Mouse (Mus musculus): ENCODE data around the gene Gfi1b. TPM values are rescaled to one million over a fixed set of nuclear protein-coding genes. Genes with fewer than 3 reads are reported as not detected.

The Gfi1b gene
- polyA plus RNA-seq (2015; fragmentation: Nextera tagmentation; extraction: Ambion mirVana) = not detected in 2 replicates

DNA sequence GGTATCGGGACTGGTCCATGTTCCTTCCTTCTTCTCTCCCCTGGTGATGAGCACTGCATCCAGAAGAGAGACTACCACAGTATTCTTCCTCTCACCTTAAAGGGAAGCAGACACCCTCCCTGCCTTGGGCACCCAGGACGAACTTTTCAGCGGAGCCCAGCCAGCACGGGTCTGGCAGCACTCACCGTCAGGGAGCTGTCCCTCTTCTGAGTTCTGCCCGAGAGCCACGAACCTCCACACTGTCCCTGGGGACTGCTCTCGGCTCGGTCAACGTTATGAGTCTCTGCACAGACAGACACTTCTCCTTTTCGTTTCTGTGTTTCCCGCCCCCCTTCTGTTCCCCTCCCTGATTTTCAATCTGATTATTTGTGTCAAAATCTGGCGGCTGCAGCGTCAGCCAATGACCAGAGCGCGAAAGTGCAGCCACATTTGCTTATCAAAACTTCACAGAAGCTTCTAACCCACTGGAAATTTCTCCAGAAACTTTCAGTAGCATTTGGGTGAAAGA is at the start of gene Gfi1b:
Gfi1b (minus strand) TSS at position 319 of the 508 bp plus-strand sequence.
- Histone ChIP-seq H3K27ac (no peak within 1 kb of the TSS), H3K9ac (no peak within 1 kb of the TSS), H3K4me3 (no peak within 1 kb of the TSS), H3K27me3 (replicated peaks) (peaks cover 15% of the 10 kb centered on the region), H3K36me3 (replicated peaks) (no peaks in the 10 kb centered on the region), H3K9me3 (no peaks in the 10 kb centered on the region), H3K4me2 (no peak within 1 kb of the TSS), H3K4me1 (no peaks in the 10 kb centered on the region)
- 7% methylated on average over 16 of the region's 16 CpGs for WGBS
- ATAC-seq (replicated peaks) = no peak

GRCm38 (mm10) chr2:28671438-28671837 is 49.7 kb upstream of the Gfi1b start:
- Histone ChIP-seq H3K9ac (no peak overlapping the region), H3K4me3 (no peak overlapping the region), H3K4me2 (no peak overlapping the region), H3K27ac (no peak overlapping the region), H3K27me3 (replicated peaks) (no peaks in the 10 kb centered on the region), H3K36me3 (replicated peaks) (peaks cover 57% of the 10 kb centered on the region), H3K4me1 (no peaks in the 10 kb centered on the region), H3K9me3 (no peaks in the 10 kb centered on the region)
- no peak for ATAC-seq (replicated peaks)
- WGBS = 90% methylated on average over 2 of the region's 2 CpGs

DNA sequence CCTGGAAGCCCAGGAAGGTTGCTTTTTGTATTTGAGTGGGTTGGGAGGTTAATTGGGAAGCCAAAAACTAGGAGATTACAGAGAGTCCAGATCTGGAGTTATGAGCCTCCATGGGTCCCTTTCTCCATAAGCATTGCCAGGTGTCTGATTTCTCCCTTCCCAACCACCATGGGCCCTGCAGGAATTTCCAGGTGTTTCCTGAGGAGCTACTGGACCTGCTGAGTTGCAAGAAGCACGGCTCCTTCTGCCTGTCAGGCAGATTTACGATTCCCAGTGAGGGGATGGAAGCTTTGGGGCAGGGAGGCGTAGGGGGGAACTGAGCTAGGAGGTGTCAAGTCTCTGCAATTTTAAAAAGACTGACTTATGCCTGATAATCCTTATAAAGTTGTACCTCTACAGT is 44.0 kb upstream of the Gfi1b start:
- Histone ChIP-seq H3K4me1 (no peaks in the 10 kb centered on the region), H3K27me3 (replicated peaks) (no peaks in the 10 kb centered on the region), H3K4me2 (no peak overlapping the region), H3K27ac (no peak overlapping the region), H3K9ac (no peak overlapping the region), H3K4me3 (no peak overlapping the region), H3K36me3 (replicated peaks) (peaks cover 55% of the 10 kb centered on the region), H3K9me3 (no peaks in the 10 kb centered on the region)
- no peak for ATAC-seq (replicated peaks)
- WGBS = 95% methylated on average over 3 of the region's 3 CpGs

- Histone ChIP-seq H3K4me2 (no peak overlapping the region), H3K36me3 (replicated peaks) (peaks cover 61% of the 10 kb centered on the region), H3K9me3 (no peaks in the 10 kb centered on the region), H3K4me3 (no peak overlapping the region), H3K27ac (no peak overlapping the region), H3K27me3 (replicated peaks) (no peaks in the 10 kb centered on the region), H3K4me1 (no peaks in the 10 kb centered on the region), H3K9ac (no peak overlapping the region)
- WGBS = 95% methylated on average over 3 of the region's 3 CpGs
- ATAC-seq (replicated peaks) = no peak
Measured at GRCm38 (mm10) chr2:28662891-28663290, 41.1 kb upstream of the Gfi1b start.

- Histone ChIP-seq H3K9ac (no peak overlapping the region), H3K9me3 (no peaks in the 10 kb centered on the region), H3K4me1 (no peaks in the 10 kb centered on the region), H3K4me2 (no peak overlapping the region), H3K36me3 (replicated peaks) (peaks cover 45% of the 10 kb centered on the region), H3K4me3 (no peak overlapping the region), H3K27me3 (replicated peaks) (no peaks in the 10 kb centered on the region), H3K27ac (no peak overlapping the region)
- no peak for ATAC-seq (replicated peaks)
- WGBS = 84% methylated on average over 8 of the region's 8 CpGs
Measured at GRCm38 (mm10) chr2:28656216-28656615, 34.4 kb upstream of the Gfi1b start.

GRCm38 (mm10) chr2:28654295-28654694 is 32.5 kb upstream of the Gfi1b start:
- no peak overlapping the region for H3K27ac ChIP-seq
- ATAC-seq (replicated peaks) = no peak
- H3K9ac ChIP-seq = no peak overlapping the region
- no peaks in the 10 kb centered on the region for H3K4me1 ChIP-seq
- no peaks in the 10 kb centered on the region for H3K27me3 ChIP-seq (replicated peaks)
- WGBS = 70% methylated on average over 2 of the region's 2 CpGs
- H3K4me2 ChIP-seq = no peak overlapping the region
- no peaks in the 10 kb centered on the region for H3K9me3 ChIP-seq
- peaks cover 39% of the 10 kb centered on the region for H3K36me3 ChIP-seq (replicated peaks)
- H3K4me3 ChIP-seq = no peak overlapping the region

GRCm38 (mm10) chr2:28653351-28653750 is 31.6 kb upstream of the Gfi1b start:
- Histone ChIP-seq H3K4me1 (no peaks in the 10 kb centered on the region), H3K27ac (no peak overlapping the region), H3K9ac (no peak overlapping the region), H3K4me2 (no peak overlapping the region), H3K4me3 (no peak overlapping the region), H3K27me3 (replicated peaks) (no peaks in the 10 kb centered on the region), H3K36me3 (replicated peaks) (peaks cover 29% of the 10 kb centered on the region), H3K9me3 (no peaks in the 10 kb centered on the region)
- no peak for ATAC-seq (replicated peaks)
- WGBS = 98% methylated on average over 7 of the region's 7 CpGs

DNA sequence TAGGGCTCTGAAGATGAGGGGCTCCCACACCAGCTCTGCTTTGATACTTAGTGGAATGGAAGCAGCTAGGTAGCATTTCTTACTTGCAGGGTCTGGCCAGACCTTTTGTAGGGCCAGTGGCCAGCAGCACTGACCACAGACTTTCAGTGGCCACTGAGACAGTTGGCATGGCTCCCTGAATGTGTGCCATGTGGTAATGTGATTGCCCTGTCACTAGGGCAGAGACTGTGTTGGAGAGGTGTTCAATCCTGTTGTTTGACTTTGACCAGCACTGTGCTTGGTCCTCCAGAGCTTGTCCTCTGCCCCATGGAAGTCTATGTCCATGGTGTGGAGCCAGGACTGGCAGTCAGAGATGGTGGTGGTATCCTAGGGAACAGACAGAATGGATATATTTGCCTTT is 28.7 kb upstream of the Gfi1b start:
- no peaks in the 10 kb centered on the region for H3K9me3 ChIP-seq
- no peaks in the 10 kb centered on the region for H3K27me3 ChIP-seq (replicated peaks)
- no peak overlapping the region for H3K9ac ChIP-seq
- no peak overlapping the region for H3K27ac ChIP-seq
- no peaks in the 10 kb centered on the region for H3K4me1 ChIP-seq
- H3K4me3 ChIP-seq = no peak overlapping the region
- H3K4me2 ChIP-seq = no peak overlapping the region
- no peak for ATAC-seq (replicated peaks)
- peaks cover 8% of the 10 kb centered on the region for H3K36me3 ChIP-seq (replicated peaks)

- Histone ChIP-seq H3K36me3 (replicated peaks) (no peaks in the 10 kb centered on the region), H3K4me1 (peaks cover 33% of the 10 kb centered on the region), H3K9me3 (no peaks in the 10 kb centered on the region), H3K4me2 (peak overlapping the region; percentile 75), H3K9ac (no peak overlapping the region), H3K4me3 (peak overlapping the region; percentile 94), H3K27ac (no peak overlapping the region), H3K27me3 (replicated peaks) (no peaks in the 10 kb centered on the region)
- no peak for ATAC-seq (replicated peaks)
- WGBS = 88% methylated on average over 3 of the region's 3 CpGs
Measured at GRCm38 (mm10) chr2:28643081-28643480, 21.3 kb upstream of the Gfi1b start.

DNA sequence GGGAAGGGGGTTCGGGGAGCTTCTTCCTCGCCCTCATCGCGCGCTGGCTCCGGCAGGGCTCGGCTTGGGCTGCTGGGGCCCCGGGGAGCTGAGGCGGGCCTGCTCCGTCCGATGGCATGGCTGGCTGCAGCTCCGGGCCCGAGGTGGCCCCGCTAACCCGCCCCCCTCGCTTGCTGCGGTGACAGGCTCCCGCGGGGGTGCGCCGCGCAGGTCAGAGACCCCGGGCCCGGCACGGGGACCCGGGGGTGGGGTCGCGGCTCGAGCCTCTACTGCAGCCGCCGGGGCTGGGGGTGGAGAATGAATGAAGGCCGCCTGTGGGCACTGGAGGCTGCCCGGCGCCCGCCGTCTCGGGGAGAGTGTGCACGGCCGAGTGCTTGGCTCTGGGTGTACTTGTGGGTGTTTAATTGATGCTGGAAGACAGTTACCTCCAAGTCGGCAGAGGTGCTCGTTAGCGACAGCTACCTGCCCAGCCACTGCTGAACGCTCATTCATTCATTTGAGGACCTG is 19.7 kb upstream of the Gfi1b start:
- Histone ChIP-seq H3K27ac (peak overlapping the region; percentile 91), H3K4me3 (peak overlapping the region; percentile 94), H3K4me1 (peaks cover 33% of the 10 kb centered on the region), H3K9ac (peak overlapping the region; percentile 79), H3K4me2 (peak overlapping the region; percentile 75), H3K9me3 (no peaks in the 10 kb centered on the region), H3K36me3 (replicated peaks) (no peaks in the 10 kb centered on the region), H3K27me3 (replicated peaks) (no peaks in the 10 kb centered on the region)
- WGBS = under 1% methylated on average over 42 of the region's 43 CpGs
- ATAC-seq (replicated peaks) = peak; percentile 83

DNA sequence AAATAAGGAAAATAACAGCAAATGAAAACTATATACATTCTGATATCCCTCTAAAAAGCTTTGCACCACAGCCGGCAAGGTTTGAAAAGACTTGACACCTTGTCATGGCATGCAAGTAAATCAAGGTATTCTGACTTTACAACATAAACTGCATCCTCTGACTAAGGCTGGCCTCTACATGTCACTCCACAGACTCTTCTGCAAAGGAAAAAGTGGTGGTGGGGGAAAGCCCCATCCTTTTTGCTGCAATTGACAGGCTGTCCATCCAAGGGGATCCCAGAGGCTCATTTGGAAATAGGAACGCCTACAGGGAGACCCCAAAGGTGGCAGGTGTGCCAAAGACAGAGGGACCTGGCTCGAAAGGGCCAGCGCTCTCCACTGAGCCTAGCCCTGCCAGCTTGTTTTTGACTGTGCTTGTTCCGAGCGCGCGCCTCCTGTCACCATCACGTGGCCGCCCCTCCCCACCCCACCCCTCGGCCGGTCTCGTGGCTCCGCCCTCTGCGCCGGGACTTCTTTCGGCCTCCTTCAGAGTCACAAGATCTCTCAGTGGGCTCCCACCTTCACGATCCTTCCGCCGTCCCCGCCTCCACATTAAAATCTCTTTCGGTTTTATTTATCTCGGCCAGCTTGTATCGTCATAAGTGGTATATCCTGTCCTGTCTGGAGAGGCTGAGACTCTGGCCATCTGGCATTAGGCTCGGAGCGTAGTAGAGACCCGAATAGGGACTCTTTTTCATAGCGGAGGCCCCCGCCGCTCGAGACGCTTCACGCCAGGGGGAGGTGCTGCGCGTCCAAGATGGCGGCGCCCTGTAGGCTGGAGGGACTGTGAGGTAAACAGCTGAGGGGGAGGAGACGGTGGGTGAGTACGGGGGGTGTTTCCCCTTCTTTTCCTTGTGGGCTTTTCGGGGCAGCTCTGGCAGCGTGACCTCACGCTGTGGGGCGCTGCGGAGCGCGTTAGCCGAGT is 19.0 kb upstream of the Gfi1b start, which contains the start of gene Tsc1:
Tsc1 (plus strand) TSS at position 768 of the 964 bp plus-strand sequence.
- H3K9me3 ChIP-seq = no peaks in the 10 kb centered on the region
- H3K36me3 ChIP-seq (replicated peaks) = no peaks in the 10 kb centered on the region
- H3K27ac ChIP-seq = peak within 1 kb of the TSS; percentile 91
- ATAC-seq (replicated peaks) = peak; percentile 93
- WGBS = 2% methylated on average over 47 of the region's 47 CpGs
- peak within 1 kb of the TSS; percentile 75 for H3K4me2 ChIP-seq
- peak within 1 kb of the TSS; percentile 94 for H3K4me3 ChIP-seq
- peaks cover 33% of the 10 kb centered on the region for H3K4me1 ChIP-seq
- peak within 1 kb of the TSS; percentile 79 for H3K9ac ChIP-seq
- H3K27me3 ChIP-seq (replicated peaks) = no peaks in the 10 kb centered on the region

DNA sequence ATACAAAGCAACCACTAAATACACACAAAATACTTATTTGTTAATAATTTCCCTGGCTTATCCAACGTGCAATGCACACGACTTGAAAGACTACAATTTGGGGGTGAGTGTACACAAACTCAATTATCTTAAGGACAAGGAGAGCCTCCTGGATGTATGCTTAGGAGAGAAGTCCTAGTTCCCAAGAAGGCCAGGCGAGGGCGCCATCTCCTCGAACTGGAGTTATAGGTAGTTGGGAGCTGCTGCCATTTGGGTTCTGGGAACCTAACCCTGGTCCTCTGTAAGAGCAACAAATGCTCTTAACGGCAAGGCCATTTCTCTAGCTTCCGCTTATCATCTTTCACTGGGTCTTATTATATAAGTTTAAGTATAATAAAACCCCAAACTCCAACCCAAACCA is 18.0 kb upstream of the Gfi1b start:
- Histone ChIP-seq H3K36me3 (replicated peaks) (no peaks in the 10 kb centered on the region), H3K27me3 (replicated peaks) (no peaks in the 10 kb centered on the region), H3K4me1 (peaks cover 30% of the 10 kb centered on the region), H3K9me3 (no peaks in the 10 kb centered on the region), H3K9ac (no peak overlapping the region), H3K4me2 (no peak overlapping the region), H3K4me3 (no peak overlapping the region), H3K27ac (no peak overlapping the region)
- 54% methylated on average over 7 of the region's 7 CpGs for WGBS
- ATAC-seq (replicated peaks) = no peak
